Mouse (Mus musculus) lung, adult 2 months (tissue): ENCODE data around the gene Dcaf15. TPM values are rescaled to one million over a fixed set of nuclear protein-coding genes. Genes with fewer than 3 reads are reported as not detected.

Source experiments
- DNase-seq: peaks from one replicate; pipeline ENCODE4 v3.0.0; 2022
- H3K4me1 ChIP-seq: fragments of 200-500 bp; 2 replicates; pipeline ENCODE4 v1.6.1; 2011; ENCODE audit warnings: low read length; ENCODE audit not compliant: control insufficient read depth, insufficient read depth
- H3K4me3 ChIP-seq: fragments of 200-500 bp; replicated peaks from 2 replicates; pipeline ENCODE3; 2011; ENCODE audit warnings: low read depth, mild to moderate bottlenecking, control low read depth, low read length; ENCODE audit errors: extremely low read depth
- CTCF ChIP-seq: fragments of 200-500 bp; IDR thresholded peaks from 2 replicates; pipeline ENCODE4 v1.5.1; 2011; ENCODE audit warnings: mild to moderate bottlenecking, low read length, control low read depth; ENCODE audit not compliant: insufficient read depth
- POLR2A ChIP-seq: fragments of 200-500 bp; IDR thresholded peaks from 2 replicates; pipeline ENCODE4 v1.6.1; 2011; ENCODE audit warnings: low read depth, mild to moderate bottlenecking, control low read depth, low read length, borderline replicate concordance; ENCODE audit errors: extremely low read depth
- WGBS: fragments of 180-500 bp; shearing (Covaris S2); methylation state at CpG from one replicate; pipeline ENCODE4 v1.1.7; 2018; 5-methylcytosine and 5-hydroxymethylcytosine counted together
- polyA plus RNA-seq: library from polyadenylated mRNA; depleted of rRNA; stranded (reverse); fragments of >200 nt; gene quantifications from 2 replicates; pipeline ENCODE4 v1.2.3, GENCODE M21; 2012; rRNA removed

The Dcaf15 gene
- polyA plus RNA-seq: 36.1 and 42.5 TPM in 2 replicates

DNA sequence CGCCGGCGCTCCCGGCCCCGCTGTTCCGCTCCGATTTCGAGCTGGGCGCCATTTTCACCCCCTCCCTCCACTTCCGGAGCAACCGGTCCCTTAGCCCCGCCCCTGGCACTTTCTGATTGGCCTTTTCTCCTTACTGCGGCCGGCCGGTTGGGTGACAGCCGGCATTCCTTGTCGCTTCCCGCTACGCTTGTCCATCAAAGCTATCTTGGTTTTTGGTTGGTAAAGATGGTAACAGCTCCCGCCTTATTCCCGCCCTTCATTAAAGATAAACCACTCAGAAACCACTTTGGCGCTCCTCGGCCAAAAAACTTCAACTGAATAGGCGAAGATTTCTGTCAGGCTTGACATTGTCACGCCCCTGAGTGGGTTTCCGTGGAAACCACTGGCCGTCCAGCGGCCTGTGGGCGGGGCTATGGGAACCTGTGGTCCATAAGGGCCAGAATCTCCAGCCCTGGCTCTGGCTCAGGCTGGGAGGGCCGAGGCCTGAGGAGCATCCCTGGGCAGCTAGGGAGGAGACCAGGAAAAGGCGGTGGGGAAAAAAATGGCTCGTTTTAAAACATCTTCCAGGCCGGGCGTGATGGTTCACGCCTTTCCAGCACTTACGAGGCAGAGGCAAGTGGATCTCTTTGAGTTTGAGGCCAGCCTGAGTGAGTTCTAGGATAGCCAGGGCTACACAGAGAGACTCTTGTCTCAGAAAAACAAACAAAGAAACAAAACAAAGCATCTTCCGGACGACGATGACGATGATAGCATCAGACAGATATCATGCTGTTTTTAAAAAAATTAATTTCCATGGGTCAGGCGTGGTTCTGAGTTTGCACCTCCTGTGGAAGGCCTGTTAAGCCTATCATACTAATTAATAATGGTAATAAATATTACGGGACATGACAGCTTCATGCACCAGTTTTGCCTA lies at the start of gene Dcaf15:
Dcaf15 (minus strand) TSS at position 72 of the 913 bp plus-strand sequence.
- DNase-seq: peak; percentile 96
- TF ChIP-seq POLR2A: 0 out of 2 replicates have a peak, but pooled peaks have one; percentile 35
- TF ChIP-seq CTCF: no peak
- Histone ChIP-seq H3K4me3 (peak within 1 kb of the TSS; percentile 45), H3K4me1 (peaks cover 3% of the 10 kb centered on the region; the same call in 1 of the 2 replicates)
- 7% methylated on average over 42 of the region's 42 CpGs for WGBS

DNA sequence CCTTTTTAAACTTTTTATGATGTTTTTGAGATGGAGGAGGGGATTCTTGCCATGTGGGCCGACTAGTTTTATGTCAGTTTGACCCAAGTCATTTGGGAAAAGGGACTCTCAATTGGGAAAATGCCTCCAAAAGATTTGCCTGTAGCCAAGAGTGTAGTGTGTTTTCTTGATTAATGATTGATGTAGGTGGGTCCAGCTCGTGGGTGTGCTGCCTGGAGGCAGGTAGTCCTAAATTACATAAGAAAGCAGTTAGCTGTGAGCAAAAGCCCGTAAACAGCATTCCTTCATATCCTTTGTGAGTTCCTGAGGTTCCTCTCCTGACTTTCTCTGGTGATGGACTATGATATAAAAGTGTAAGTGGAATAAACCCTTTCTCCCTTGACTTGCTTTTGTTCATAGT lies 44.6 kb upstream of the Dcaf15 start:
- TF ChIP-seq POLR2A (no peak), CTCF (no peak)
- Histone ChIP-seq H3K4me3 (no peak overlapping the region), H3K4me1 (peaks cover 6% of the 10 kb centered on the region)
- WGBS: 67% methylated on average over 3 of the region's 3 CpGs
- no peak for DNase-seq

DNA sequence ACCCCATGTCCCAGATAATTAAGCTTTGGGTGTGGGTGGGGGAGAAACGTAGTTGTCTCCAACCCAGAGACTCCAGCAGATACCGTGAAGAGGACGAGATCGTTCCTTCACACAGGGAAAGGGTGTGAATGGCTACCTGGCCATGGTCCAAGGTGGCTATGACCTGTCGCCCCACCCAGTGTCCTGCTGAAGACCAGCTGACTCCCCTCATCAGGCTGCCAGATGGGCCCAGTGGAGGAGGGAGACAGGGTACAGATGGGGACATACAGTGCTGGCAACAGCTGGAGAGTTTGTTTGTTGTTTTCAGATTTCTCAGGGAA lies 43.9 kb upstream of the Dcaf15 start:
- H3K4me1 ChIP-seq: peaks cover 6% of the 10 kb centered on the region
- TF ChIP-seq CTCF (no peak), POLR2A (no peak)
- 65% methylated on average over 5 of the region's 5 CpGs for WGBS
- H3K4me3 ChIP-seq: no peak overlapping the region
- no peak for DNase-seq

DNA sequence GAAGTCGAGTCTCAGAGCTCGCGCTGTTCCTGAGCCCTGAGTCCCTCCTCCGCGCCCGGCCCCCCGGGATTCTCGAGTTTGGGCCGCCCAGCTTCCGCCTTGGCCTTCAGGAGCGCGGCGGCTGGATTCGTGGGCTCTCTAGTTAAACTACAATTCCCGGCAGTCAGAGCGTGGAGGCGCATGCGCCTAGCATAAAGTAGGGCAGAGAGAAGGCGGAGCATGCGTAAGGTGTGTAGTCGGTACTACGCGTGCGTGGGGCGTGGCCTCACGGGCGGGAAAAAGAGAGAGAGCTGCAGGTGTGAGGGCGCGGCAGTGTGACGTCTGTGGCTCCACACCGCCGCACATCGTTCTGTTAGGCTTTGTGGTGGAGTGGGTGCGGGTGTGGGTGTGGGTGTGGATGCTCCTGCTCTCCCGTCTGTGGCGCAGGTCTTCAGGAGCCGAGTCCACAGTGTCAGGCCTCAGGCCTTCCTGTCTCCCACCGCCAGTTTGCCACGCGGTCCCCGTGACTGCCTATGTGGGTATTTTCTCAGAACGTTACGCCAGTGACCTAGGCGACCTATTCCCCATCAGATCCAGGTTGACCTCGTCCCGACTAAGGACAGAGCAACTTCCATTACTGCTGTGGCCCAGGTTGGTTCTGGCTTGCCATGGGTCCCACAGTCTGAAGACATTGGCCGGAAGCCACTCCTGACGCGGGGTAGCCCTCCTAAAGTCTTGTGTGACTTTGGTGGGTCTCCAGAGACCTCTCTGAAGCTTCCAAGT lies 43.4 kb upstream of the Dcaf15 start, which contains the start of the genes Cc2d1a and 4930432K21Rik:
Cc2d1a (minus strand) TSS at position 168 of the 762 bp plus-strand sequence.
4930432K21Rik (plus strand) TSS at position 257 of the 762 bp plus-strand sequence.
- DNase-seq: peak; percentile 92
- Histone ChIP-seq H3K4me1 (peaks cover 6% of the 10 kb centered on the region), H3K4me3 (peak within 1 kb of the TSS; percentile 92)
- 14% methylated on average over 49 of the region's 49 CpGs for WGBS
- peak; percentile 75; the same call in 1 of the 2 replicates for TF ChIP-seq POLR2A
- TF ChIP-seq CTCF: no peak

DNA sequence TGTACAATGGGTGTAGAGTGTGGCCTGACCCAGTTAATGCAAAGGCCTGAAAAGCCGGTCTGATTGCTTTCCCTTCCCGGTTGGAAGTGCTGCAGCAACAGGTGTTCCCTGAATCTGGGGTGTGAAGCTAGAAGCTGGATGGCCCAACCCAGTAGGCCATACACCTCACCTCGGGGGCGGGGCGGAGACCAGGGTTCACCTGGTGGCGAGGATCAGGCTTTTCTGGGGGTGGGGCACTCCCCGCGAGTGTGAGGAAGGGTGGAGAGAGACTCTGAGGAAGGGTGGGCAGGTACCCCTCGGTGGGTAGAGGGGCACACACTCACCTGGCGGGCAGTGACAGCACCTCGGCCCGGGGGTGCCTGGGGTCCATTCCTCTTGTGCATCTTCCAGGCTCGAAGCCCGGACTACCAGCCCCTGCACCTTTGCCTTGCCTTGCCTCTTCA lies 42.8 kb upstream of the Dcaf15 start:
- Histone ChIP-seq H3K4me1 (peaks cover 6% of the 10 kb centered on the region), H3K4me3 (peak overlapping the region; percentile 92)
- 5% methylated on average over 14 of the region's 14 CpGs for WGBS
- TF ChIP-seq CTCF (no peak), POLR2A (no peak)
- DNase-seq: no peak

DNA sequence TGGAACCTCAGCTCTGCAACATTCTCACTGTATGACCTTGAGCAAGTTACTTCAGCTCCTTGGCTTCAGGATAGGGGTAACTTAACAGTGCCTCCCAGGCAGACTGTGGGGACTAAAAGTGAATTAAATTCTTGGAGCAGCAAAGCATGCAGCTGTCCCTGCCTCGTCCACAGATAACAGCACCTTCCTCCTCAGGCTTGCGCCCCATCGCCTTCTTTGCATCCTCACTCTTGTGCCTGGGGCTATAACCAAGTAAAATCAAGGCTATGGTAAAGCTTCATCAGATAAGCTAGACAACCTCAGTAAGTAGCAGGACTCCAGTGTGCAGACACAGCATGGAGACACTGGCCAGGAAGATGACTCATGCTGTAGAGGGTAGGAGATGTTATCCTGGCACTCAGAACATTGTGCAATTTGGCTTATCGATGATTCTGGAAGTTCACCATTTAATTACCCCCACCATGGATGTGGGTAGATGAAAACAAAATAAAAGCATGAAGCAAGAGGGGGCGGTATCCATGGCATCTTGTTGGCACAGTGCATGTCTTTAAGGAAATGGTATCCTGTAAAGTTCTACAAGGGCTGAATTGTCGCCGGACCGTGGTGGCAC lies 40.2 kb upstream of the Dcaf15 start:
- no peak for TF ChIP-seq POLR2A
- TF ChIP-seq CTCF: no peak
- Histone ChIP-seq H3K4me1 (peaks cover 6% of the 10 kb centered on the region), H3K4me3 (no peak overlapping the region)
- DNase-seq: no peak
- 85% methylated on average over 8 of the region's 8 CpGs for WGBS

DNA sequence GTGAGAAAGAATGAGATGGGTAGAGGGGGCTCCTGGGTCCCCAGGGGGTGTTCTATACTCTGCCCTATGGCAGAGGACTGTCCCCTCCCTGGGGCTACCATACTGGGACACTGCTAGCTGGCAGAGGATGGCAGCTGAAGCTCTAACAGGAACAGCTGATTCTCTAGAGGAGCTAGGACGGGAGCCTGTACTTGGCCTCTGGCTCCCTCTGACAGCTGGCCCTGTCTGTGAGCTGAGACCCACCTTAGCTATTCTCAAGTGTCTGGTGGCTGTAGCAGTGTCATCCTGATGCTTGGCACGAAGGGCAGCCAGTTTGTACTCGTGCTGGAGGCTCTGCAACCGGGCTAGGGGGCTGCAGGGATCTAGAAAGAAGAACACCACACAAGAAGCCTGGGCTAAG lies 36.3 kb upstream of the Dcaf15 start:
- TF ChIP-seq CTCF (no peak), POLR2A (no peak)
- no peaks in the 10 kb centered on the region for H3K4me1 ChIP-seq
- H3K4me3 ChIP-seq: no peak overlapping the region
- WGBS: 84% methylated on average over 4 of the region's 4 CpGs
- no peak for DNase-seq

DNA sequence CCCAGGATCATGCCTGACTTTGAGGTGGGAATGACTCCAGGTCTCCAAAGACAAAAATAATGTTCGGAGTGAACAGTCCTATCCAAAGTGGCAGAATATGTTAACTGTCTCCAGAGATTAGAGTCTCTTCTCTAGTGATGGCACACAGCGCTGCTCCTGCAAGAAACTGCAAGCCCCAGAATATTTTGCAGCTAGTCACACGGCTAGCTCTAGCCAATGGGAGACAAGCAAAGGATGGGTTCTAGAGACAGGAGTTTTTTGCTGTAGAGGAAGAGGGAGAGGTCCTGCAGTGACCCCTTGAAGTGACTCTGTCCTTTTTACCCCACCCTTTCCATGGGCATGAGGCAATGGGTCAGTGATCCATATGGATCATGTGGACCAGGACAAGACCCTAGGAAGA lies 33.3 kb upstream of the Dcaf15 start:
- TF ChIP-seq POLR2A (no peak), CTCF (no peak)
- Histone ChIP-seq H3K4me1 (no peaks in the 10 kb centered on the region), H3K4me3 (no peak overlapping the region)
- DNase-seq: no peak
- 94% methylated on average over 3 of the region's 3 CpGs for WGBS

DNA sequence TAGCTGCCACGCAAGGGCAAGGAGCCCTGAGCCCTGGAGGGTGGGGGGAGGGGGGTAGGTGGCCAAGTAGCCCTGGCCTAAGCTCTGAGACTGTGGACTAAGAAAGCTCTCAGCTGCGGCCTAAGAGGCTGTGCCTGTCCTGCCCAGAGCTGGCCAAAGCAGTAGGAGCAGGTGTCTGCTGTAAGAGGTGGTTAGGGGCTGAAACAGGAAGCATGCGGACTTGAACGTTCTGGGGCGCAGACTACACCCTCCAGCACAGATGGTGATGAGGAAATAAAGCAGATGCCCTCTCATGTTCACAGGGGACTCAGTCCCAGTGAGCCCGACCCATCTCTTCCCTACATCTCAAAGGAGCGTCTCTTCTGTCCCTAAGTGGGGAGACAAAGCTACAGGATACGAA lies 27.7 kb upstream of the Dcaf15 start:
- Histone ChIP-seq H3K4me1 (no peaks in the 10 kb centered on the region), H3K4me3 (no peak overlapping the region)
- no peak for TF ChIP-seq POLR2A
- TF ChIP-seq CTCF: no peak
- no peak for DNase-seq
- 78% methylated on average over 8 of the region's 8 CpGs for WGBS
